Mouse (Mus musculus) NIH3T3 (cell line): ENCODE measurements at regions not wholly inside any gene's neighbourhood (a gene's known extent, or its start where the extent isn't known, plus 50 kb on each side); places are given as distances from the start of the nearest gene placed in this dataset.
"Not testable (repeated sequence)": the region's sequence is repeated elsewhere in the genome, so short reads cannot be mapped to it uniquely, and the experiment has no call there.

ENCODE experiments used
- DNase-seq: peaks from one replicate; pipeline ENCODE4 v3.0.0-alpha.2; 2012; ENCODE audit warnings: low read depth

DNA sequence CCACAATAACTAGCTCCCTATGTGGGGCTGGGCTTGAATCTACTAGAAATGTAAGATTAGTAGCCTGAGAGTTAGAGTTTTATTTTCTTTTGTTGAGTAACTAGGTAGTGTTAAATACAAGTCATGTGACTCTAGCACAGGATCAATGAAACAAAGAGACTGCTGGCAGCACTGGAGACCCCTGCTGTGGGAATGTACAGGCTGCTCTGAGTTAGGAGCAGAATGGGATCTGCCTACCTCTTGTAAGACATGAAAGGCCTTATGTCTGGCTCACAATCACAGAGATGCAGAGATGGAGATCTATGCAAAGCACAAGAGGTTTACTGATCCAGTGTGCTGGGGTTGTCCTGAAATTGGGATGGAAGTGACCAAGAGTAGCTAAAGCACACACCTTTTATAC is 193.9 kb upstream of the Kcnmb2 start:
- DNase-seq, result not testable (repeated sequence)

DNA sequence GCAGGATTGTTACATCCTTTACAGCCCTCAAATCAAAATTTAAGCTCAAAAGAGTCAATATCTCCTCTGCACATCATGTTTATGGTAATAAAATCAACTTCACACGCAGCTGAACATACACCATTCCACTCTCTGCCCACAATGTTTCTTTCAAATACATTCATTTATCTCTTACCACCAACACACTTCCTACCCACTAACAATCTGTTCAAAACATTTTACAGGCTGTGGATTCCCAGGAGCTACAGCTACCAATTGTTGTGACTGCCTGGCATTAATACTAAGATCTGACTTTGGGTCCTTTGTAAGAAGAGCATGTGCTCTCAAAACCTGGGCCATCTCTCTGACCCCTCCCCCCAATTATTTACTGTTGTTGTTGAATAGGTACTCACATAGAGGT is 161.0 kb upstream of the Kcnmb2 start:
- DNase-seq, result no peak

GRCm38 (mm10) chr3:31755881-31756280 is 146.4 kb upstream of the Kcnmb2 start:
- DNase-seq, result no peak

GRCm38 (mm10) chr3:31769193-31769592 is 133.1 kb upstream of the Kcnmb2 start:
- peak; percentile 68 for DNase-seq

DNA sequence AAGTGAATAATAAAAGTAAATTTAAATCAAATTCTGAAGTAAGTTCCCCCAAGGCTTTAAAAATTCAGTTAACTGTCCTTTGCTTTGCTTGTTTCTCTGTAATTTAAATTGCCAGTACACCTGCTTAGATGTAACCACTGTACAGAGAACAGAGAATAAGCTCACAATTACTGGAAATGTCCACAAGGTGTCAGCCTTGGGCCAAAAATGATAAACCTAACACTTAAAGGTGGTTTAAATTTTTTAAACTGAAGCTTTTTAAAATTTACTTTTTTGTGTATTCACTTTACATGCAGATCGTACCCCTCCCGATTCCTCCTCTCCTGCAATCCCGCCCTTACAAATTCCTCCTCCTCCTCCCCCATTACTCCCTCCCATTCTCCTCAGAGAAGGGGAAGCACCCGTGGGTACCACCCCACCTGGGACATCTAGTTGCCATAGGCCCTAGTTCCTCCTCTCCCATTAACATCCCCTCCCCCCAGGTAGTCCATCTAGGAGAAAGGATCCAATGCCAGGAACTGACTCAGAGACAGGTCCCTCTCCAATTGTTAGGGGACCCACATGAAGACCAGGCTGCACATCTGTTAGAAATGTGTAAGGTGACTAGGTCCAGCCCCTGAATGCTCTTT is 111.9 kb upstream of the Kcnmb2 start:
- DNase-seq, result peak; percentile 78

DNA sequence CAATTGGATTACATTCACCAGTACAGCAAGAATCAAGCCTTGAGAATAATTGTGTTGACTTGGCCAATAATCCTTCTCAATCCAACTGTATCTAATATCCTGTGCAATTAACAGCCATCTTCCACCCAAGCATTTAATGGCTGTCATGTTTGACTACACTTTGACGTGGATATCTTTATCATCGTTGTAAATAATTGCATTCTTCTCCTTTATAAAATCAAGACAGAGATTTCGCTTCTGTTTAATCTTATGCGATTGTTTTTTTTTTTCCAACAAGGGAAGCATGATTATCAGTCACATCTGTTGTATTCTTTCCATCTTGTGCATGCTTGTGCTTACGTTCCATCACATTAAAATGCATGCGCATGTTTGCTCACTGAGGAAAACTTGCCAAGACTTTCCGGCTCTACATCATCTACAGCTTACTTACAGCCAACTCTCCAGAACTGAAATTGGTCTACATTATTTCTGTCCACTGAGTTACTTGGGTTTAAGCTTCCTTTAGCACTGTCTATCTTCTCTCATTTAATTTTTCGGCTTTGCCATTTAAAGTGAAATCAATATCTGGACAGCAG is 108.8 kb upstream of the Kcnmb2 start:
- DNase-seq, result no peak

GRCm38 (mm10) chr3:31796621-31797020 is 105.7 kb upstream of the Kcnmb2 start:
- no peak for DNase-seq

DNA sequence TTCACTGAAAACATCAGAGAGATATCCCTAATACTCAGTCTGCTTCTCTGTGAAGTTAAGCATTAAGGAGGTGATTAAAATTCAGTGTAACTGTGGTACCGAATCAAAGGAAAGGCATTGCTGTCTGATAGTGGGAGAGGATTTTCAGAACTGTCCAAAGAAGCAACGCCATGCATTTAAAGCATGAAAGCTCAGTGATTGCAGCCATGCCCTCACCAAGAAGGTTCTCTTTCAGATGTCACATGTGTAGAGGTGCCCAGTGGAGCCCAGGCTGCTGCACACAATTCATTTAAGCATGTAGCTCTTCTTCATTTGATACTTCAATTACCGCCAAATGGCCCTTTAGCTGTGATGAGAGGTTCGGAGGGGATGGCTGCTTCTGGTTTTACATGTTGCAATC is 103.1 kb upstream of the Kcnmb2 start:
- DNase-seq, result no peak

- DNase-seq, result no peak
Observed at GRCm38 (mm10) chr3:31804038-31804437, 98.3 kb upstream of the Kcnmb2 start.

- DNase-seq, result no peak
Observed at GRCm38 (mm10) chr3:31807741-31808140, 94.6 kb upstream of the Kcnmb2 start.

GRCm38 (mm10) chr3:31809131-31809530 is 93.2 kb upstream of the Kcnmb2 start:
- not testable (repeated sequence) for DNase-seq

- DNase-seq, result no peak
Observed at GRCm38 (mm10) chr3:31811232-31811631, 91.1 kb upstream of the Kcnmb2 start.

DNA sequence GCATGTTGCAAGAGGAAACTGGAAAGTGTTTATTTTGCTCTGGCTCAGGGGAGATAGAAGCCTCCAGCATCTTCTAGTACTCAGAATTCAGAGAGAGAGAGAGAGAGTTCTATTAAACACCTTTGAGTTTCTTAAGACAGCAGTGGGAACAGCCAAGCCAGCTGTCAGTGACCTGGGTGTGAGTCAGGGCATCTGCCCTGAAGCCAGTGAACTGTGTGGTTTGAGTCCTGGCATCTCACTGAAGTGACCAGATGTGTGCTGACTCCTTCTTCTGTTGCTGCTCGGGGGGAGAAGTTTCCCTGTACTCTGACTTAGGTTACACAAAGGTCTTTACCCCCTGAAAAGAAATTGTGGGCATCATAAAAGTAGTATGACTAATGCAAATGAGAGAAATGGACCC is 70.4 kb upstream of the Kcnmb2 start:
- DNase-seq, result no peak

- no peak for DNase-seq
Observed at GRCm38 (mm10) chr3:31841253-31841652, 61.1 kb upstream of the Kcnmb2 start.

DNA sequence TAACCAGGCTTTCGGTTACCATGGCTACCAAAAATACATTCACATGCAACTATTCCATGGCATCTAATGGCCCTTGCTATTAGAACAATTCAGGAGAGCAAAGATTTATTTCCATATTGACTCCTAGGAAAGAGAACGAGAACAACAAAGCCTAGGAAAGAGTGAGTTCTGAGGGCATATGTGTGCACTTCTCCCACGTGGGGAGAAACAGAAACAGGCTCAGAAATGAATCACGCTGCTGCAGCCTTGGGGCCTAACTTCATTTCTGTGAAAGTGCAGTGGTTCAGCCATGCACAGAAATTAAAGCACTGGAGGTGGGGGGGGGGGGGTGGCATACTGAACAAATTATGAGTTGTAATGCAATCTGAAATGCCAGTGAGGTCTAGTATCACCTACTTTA is 55.2 kb upstream of the Kcnmb2 start:
- no peak for DNase-seq
